Mouse (Mus musculus) olfactory bulb, adult 2 months (tissue): ENCODE results near the gene Ppfibp2.

ENCODE experiments used
- CTCF ChIP-seq: fragments of 200-500 bp; IDR thresholded peaks from 2 replicates; pipeline ENCODE4 v1.5.1; 2012; ENCODE audit warnings: low read depth, mild to moderate bottlenecking, low read length, moderate library complexity; ENCODE audit not compliant: insufficient read depth
- POLR2A ChIP-seq: fragments of 200-500 bp; IDR thresholded peaks from 2 replicates; pipeline ENCODE4 v1.6.1; 2012; ENCODE audit warnings: mild to moderate bottlenecking, low read depth, low read length, moderate library complexity; ENCODE audit not compliant: insufficient read depth

DNA sequence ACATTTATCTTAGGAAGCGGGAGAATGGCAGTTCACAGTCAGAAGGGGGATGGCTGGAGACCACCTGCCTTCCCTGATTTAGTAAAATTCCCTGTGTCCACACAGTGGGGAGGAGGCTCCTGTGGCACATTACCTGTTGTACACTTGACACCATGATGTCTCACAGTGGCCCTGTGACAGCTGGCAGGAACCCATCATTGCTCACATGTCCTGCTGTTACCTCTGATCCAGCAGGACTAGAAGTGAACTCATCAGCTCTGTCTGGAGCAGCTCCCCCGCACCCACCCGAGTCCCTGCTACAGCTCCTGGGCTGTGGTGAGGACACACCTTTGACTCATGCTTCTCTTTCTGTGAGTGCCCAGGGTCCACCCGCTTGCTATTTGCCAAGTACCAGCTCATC, 38.2 kb downstream of the Ppfibp2 start:
- TF ChIP-seq CTCF (no peak), POLR2A (no peak)
